Mouse (Mus musculus) bone marrow macrophage, adult 2 months (primary cell): ENCODE measurements around the gene Fancd2. TPM values are rescaled to one million over a fixed set of nuclear protein-coding genes. Genes with fewer than 3 reads are reported as not detected.

Experiments used
- H3K27ac ChIP-seq: 2 replicates; pipeline ENCODE4 v1.5.1; 2012; ENCODE audit warnings: low read depth, low read length; ENCODE audit not compliant: insufficient read depth
- H3K4me1 ChIP-seq: 2 replicates; pipeline ENCODE4 v1.6.1; 2012; ENCODE audit warnings: low read length; ENCODE audit not compliant: control insufficient read depth, insufficient read depth
- H3K4me3 ChIP-seq: 2 replicates; pipeline ENCODE4 v1.5.1; 2012; ENCODE audit warnings: mild to moderate bottlenecking, low read length, moderate library complexity; ENCODE audit not compliant: insufficient read depth
- CTCF ChIP-seq: IDR thresholded peaks from 2 replicates; pipeline ENCODE4 v1.5.1; 2012; ENCODE audit warnings: low read depth, mild to moderate bottlenecking, low read length, moderate library complexity
- POLR2A ChIP-seq: IDR thresholded peaks from 2 replicates; pipeline ENCODE4 v1.6.1; 2012; ENCODE audit warnings: mild to moderate bottlenecking, low read depth, low read length, borderline replicate concordance
- polyA plus RNA-seq: library from polyadenylated mRNA; stranded (reverse); fragments of >200 nt; gene quantifications from 2 replicates; pipeline ENCODE4 v1.2.4, GENCODE M21; 2012; ENCODE audit not compliant: missing spikeins, insufficient read depth, insufficient read length

Gene Fancd2
- polyA plus RNA-seq, 1 experiment: 7.8 TPM

GRCm38 (mm10) chr6:113630322-113630721, 98.8 kb downstream of the Fancd2 start:
- Histone ChIP-seq H3K27ac (peak overlapping the region; percentile 65), H3K4me1 (peaks cover 28% of the 10 kb centered on the region), H3K4me3 (no peak overlapping the region)
- TF ChIP-seq POLR2A (no peak), CTCF (no peak)

GRCm38 (mm10) chr6:113632863-113633262, 101.4 kb downstream of the Fancd2 start:
- Histone ChIP-seq H3K27ac (no peak overlapping the region), H3K4me3 (no peak overlapping the region), H3K4me1 (peaks cover 22% of the 10 kb centered on the region)
- TF ChIP-seq CTCF (no peak), POLR2A (no peak)

- peak within 1 kb of the TSS; percentile 83 for H3K4me3 ChIP-seq
Measured at GRCm38 (mm10) chr6:113638302-113639040, 107.0 kb downstream of the Fancd2 start, which contains the start of gene Irak2. Gene Irak2, plus strand, starts transcription at chr6:113638467.

GRCm38 (mm10) chr6:113639201-113639600, 107.7 kb downstream of the Fancd2 start:
- Histone ChIP-seq H3K4me3 (peak overlapping the region; percentile 56), H3K27ac (no peak overlapping the region), H3K4me1 (peaks cover 31% of the 10 kb centered on the region)
- TF ChIP-seq CTCF (no peak), POLR2A (no peak)

More at GRCm38 (mm10) chr6:113638302-113639040, 107.0 kb downstream of the Fancd2 start, which contains the start of gene Irak2:
- TF ChIP-seq CTCF: peak; percentile 96
- TF ChIP-seq POLR2A: 0 out of 2 replicates have a peak, but pooled peaks have one; percentile 30
- H3K27ac ChIP-seq: peak within 1 kb of the TSS; percentile 42
- peaks cover 25% of the 10 kb centered on the region for H3K4me1 ChIP-seq

DNA sequence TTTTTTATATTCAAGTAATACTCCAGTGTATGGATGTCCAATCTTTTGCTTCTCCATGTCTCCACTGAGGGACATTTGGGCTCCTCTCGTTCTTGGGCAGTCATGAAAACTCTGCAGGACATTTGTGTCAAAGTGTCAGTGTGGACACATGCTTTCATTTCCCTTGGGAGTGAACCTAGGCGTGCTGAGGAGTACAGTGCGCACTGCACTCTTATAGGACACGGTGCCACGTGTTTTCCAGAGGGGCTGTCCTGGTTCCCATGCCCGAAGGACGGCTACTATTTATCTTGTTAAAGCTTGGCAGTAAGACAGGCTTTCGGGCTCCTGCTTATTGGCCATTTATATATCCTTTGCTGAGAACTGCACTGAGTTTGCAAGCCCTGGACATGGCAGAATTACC, 111.1 kb downstream of the Fancd2 start:
- Histone ChIP-seq H3K4me1 (peaks cover 52% of the 10 kb centered on the region), H3K27ac (no peak overlapping the region), H3K4me3 (no peak overlapping the region)
- TF ChIP-seq POLR2A (no peak), CTCF (no peak)

DNA sequence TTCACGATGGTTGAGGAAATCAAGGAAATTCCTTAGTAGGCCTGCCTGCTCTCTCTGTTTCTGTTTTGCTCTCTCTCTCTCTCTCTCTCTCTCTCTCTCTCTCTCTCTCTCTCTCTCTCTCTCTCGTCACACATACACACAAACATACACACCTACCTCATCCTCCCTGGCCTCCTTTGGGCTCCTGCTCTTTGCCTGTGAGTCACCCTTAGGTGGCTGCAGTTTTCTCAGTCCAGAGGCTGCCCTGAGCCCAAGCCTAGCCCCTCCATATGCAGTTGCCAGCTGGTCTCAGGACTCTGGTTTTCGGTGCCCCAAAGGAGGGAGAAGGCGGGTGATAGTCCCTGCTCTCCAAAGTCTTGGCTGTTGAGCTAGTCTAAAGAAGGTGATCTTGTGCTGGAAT, 111.5 kb downstream of the Fancd2 start:
- Histone ChIP-seq H3K27ac (no peak overlapping the region), H3K4me1 (peaks cover 52% of the 10 kb centered on the region), H3K4me3 (no peak overlapping the region)
- TF ChIP-seq CTCF (no peak), POLR2A (no peak)

DNA sequence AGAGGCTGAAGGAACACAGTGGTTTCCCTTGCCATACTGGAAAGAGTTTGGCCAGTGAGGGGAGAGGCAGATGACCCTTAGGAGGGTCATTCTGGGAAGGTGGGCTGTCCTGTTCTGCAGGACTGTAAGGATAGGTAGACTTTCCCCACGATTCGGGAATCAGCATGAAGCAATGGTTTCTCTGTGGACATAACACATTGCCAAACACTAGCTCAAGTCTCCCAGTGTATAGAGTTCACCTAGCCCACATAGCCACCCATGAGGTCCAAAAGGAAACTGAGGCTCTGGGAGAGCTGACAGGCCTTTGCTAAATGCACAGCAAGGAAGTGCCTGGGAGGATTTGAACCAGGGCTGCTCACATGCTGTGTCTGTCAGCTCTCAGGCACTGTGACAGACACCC, 112.5 kb downstream of the Fancd2 start:
- Histone ChIP-seq H3K4me1 (peaks cover 55% of the 10 kb centered on the region), H3K27ac (peak overlapping the region; percentile 80), H3K4me3 (no peak overlapping the region)
- TF ChIP-seq POLR2A (no peak), CTCF (no peak)

DNA sequence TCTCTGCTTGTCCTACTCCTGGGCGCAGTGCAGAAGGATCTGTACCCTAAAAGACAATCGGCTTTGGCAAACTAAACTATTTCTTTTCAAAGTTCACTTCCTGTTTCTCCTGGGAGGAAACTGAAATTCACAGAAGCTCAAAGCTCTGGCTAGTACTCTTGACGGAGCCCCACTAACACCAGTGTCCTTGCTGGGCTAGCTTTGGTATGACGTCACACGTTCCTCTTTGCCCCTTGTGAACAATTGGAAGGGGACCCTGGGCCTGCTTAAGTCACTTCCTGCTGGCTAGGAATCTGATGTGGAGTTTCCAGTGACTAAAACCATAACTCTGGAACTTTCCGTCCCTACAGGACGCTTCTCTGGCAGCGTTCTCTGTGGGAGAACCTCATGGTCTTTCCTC, 113.3 kb downstream of the Fancd2 start:
- TF ChIP-seq CTCF: no peak
- TF ChIP-seq POLR2A: no peak
- Histone ChIP-seq H3K4me1 (peaks cover 64% of the 10 kb centered on the region), H3K27ac (peak overlapping the region; percentile 80), H3K4me3 (peak overlapping the region; percentile 29)

Other genes starting within 250 kb of the Fancd2 start
- not detected in 2 replicates for gene Cpne9, start 249.4 kb upstream of the Fancd2 start, polyA plus RNA-seq
- gene Brpf1, start 224.5 kb upstream of the Fancd2 start, polyA plus RNA-seq: 31.6 and 34.1 TPM in 2 replicates
- gene Ogg1, start 204.7 kb upstream of the Fancd2 start, polyA plus RNA-seq: 14.9 and 15.0 TPM in 2 replicates
- 216 and 226 TPM in 2 replicates for gene Camk1, start 187.7 kb upstream of the Fancd2 start, polyA plus RNA-seq
- gene Tada3, start 153.8 kb upstream of the Fancd2 start, polyA plus RNA-seq: 28.6 and 30.2 TPM in 2 replicates
- gene Arpc4, start 153.6 kb upstream of the Fancd2 start, polyA plus RNA-seq: 503 and 507 TPM in 2 replicates
- gene Ttll3, start 142.4 kb upstream of the Fancd2 start, polyA plus RNA-seq: 12.2 and 12.5 TPM in 2 replicates
- gene Rpusd3, start 112.3 kb upstream of the Fancd2 start, polyA plus RNA-seq: 4.6 and 6.5 TPM in 2 replicates
- gene Cidec, start 95.9 kb upstream of the Fancd2 start, polyA plus RNA-seq: 0.32 TPM in 1 of 2 replicates, not detected in the other
- gene Jagn1, start 89.1 kb upstream of the Fancd2 start, polyA plus RNA-seq: 28.4 and 31.5 TPM in 2 replicates
- gene Il17re, start 73.2 kb upstream of the Fancd2 start, polyA plus RNA-seq: 0.47 TPM in 1 of 2 replicates, not detected in the other
- not detected in 2 replicates for gene Il17rc, start 60.3 kb upstream of the Fancd2 start, polyA plus RNA-seq
- gene Creld1, start 48.4 kb upstream of the Fancd2 start, polyA plus RNA-seq: 22.0 and 23.9 TPM in 2 replicates
- gene Prrt3, start 29.8 kb upstream of the Fancd2 start, polyA plus RNA-seq: not detected in 2 replicates
- gene Emc3, start within 50 bp of the Fancd2 start, polyA plus RNA-seq: 82.6 and 88.7 TPM in 2 replicates
- gene Fancd2os, start 69.0 kb downstream of the Fancd2 start, polyA plus RNA-seq: not detected in 2 replicates
- 300 and 316 TPM in 2 replicates for gene Brk1, start 73.1 kb downstream of the Fancd2 start, polyA plus RNA-seq
- gene Vhl, start 92.3 kb downstream of the Fancd2 start, polyA plus RNA-seq: 27.7 and 30.8 TPM in 2 replicates
- gene Irak2, start 106.8 kb downstream of the Fancd2 start, polyA plus RNA-seq: 54.3 and 57.5 TPM in 2 replicates
- gene Tatdn2, start 165.4 kb downstream of the Fancd2 start, polyA plus RNA-seq: 27.9 and 32.1 TPM in 2 replicates
- gene Ghrl, start 188.2 kb downstream of the Fancd2 start, polyA plus RNA-seq: not detected in 2 replicates
- 52.3 and 59.9 TPM in 2 replicates for gene Sec13, start 209.1 kb downstream of the Fancd2 start, polyA plus RNA-seq